Mouse (Mus musculus) hematopoietic multipotent progenitor cell, adult 10-12 weeks (in vitro differentiated cells): Measurements from ENCODE around the gene Tmc4. TPM values are rescaled to one million over a fixed set of nuclear protein-coding genes. Genes with fewer than 3 reads are reported as not detected.

Experiments used
- polyA plus RNA-seq: library from polyadenylated mRNA; stranded (reverse); fragments of >175 nt; gene quantifications from 2 replicates; pipeline ENCODE4 v1.2.3, GENCODE M21; 2012; ENCODE audit warnings: low replicate concordance

Tmc4 gene
- polyA plus RNA-seq, result 5.6 and 9.1 TPM in 2 replicates

DNA sequence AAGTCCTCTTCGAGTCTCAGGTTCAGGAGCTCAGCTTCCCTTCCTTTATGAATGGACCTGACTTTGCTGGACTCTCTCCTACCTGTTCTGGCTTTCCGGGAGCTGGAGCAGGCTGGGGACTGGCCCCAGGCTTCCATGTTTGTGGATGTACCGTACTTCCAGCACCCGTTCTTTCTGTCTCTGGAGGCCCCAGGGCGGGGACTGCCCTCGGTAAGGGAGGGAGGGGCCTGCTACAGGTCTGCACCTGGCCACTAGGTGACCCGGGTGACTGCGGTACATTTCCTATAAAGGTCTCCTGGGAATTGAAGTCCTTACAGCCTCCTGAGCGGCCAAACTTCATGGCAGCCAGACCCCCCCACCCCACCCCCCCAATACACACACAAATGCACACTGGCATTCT is at the start of gene Tmc4:
TSS of gene Tmc4 (minus strand) at position 212 of the 400 bp plus-strand sequence.

DNA sequence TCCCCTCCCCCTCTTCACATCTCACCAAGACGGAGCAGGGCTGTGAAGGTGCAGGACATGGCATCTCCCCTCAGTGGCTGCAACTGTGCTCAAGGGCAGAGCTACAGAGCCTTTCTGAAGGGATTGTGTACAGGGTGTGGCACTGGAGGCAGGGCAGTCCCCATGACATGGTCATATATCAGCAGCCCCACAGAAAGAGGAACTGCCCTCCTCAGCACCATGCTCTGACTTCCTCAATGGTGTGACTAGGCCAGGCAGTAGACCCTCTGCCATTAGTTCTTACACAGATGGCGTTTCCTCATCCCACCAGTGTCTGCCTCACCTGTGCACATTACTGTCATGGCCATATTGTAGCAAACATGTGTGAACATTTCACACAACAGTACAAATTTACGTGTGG is 42.9 kb upstream of the Tmc4 start, which contains the start of gene Pirb:
TSS of gene Pirb (minus strand) at position 124 of the 400 bp plus-strand sequence.

DNA sequence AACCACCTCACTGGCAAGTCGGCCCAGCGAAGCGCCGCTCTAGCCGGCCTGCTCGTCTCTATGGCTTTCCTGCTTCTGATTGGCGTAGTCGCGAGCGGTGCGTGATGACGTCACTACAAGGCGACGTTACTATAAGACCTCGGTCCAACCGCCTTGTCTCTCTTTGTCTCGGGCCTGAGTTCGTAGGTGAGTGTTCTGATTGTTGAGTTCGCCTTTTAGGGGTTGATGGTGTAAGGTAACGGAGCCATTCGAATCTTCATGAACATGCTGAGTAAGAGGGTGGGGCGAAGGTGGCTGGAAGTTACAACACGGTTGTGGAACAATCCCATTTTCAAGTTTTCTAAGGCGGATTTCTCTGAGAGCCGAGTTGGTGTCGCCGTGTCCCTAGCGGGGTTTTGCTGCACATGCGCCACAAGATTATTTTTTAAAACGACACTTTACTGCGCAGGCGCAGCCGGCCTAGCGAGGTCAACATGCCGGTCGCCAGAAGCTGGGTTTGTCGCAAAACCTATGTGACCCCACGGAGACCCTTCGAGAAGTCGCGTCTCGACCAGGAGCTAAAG is 26.6 kb upstream of the Tmc4 start, which contains the start of gene Rps9:
TSS of gene Rps9 (plus strand) at position 115 of the 563 bp plus-strand sequence.

DNA sequence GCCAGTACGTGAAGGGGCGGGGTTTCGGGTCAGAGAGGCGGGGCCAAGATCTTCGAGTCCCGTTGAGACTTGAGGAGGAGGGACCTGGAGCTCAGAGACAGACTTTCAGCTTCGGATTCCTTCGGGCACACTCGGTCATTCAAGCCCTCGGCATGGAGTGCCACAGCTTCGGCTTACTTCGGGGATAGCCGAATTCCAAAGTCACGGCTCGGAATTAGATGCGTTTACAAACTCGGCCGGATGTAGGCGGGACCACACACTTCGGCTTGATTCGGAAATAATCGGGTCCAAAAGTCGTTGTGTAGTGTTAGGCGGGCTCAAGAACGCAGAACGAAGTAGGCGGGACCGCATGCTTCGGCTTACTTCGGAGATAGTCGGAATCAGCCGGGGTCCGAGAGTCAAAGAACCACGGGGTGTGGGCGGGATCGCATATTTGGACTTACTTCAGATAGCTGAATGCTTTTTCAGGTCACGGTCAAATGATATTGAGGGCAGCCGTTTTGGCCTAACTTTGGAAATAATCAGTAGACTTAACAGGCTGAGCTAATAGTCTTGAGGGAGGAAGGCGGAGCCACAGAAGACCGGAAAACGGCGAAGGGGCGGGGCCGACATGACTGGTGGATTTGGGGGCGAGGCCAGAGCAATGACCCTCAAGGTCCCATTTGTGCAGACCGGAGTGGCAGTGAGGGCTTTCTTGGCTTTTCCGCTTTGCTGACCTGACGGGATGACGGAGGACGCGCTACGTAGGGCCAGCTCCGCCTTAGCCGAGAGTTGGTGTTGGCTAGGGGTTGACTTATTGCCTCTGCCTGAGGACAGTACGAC is 15.8 kb upstream of the Tmc4 start, which contains the start of gene Mboat7:
TSS of gene Mboat7 (minus strand) at position 537 of the 822 bp plus-strand sequence.

DNA sequence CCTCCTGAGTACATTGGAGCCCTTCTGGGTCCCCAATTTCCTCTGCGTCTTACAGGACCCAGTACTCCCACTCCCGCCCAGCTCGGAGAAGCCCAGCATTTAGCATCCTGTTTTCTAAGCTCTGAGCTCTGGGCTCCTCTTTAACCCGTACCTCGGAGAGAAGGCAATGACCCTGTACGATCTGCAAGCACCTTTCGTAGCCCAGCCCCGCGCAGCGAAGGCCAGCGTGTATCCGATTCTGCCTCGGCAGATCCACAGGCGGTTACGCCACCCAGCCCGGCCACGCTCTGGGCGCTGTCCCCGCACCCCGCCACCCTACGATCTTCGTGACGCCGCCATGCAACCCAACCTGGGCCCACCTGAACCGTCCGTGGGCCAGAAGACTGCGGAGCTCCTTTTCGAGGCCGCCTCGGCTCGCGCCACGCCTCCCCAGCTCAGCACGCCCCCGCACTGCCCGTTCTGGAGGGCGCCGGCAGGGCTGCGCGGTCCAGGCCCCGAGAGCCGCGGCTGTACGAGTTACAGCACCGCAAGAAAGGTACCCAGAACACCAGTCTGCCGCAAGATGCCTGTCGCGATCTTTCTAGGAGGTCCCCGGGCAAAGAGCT is 15.1 kb upstream of the Tmc4 start, which contains the start of gene Tsen34:
TSS of gene Tsen34 (plus strand) at position 482 of the 605 bp plus-strand sequence.

DNA sequence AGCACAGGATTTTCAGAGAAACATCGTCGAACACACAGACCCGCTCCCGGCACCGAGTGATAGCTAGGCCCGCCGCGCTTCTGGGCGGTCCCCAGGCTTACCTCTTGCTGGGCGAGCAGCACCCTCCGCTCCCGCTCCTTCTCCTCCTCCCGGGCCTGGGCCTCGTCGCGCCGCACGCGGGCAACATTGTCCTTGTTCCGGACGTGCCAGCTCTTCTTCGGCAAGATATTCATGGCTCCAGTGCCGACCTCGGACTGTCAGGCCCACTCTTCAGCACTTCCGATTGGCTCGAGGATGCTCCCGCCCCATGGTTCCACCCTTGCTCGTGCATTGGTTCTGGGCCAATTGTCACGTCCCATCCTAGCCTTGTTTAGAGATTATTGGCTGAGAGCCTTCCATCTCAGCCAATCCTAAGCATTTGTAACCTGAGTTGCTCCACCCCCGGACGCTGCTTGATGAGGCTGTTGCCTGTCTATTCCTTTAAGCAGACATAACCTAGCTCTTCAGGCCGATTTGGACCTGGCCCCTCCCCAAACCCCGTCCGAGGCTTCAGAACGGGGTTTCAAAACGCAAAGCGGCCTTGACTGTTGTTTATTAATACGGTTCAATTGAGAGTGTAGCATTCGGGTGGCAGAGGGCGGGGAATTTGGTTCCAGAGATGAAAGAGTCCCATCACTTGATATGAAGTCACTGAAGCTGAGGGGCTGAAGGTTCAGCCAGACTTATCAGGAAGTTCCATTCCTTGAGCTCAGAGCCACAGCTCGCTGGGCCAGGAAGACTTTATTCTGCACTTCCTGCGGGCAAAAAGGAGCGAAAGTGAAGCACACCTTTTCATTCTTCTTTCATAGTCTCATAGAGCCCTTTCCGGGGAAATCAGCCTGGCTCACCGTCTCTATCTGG is 11.9 kb downstream of the Tmc4 start, which contains the start of gene Leng1:
TSS of gene Leng1 (minus strand) at position 626 of the 900 bp plus-strand sequence.

DNA sequence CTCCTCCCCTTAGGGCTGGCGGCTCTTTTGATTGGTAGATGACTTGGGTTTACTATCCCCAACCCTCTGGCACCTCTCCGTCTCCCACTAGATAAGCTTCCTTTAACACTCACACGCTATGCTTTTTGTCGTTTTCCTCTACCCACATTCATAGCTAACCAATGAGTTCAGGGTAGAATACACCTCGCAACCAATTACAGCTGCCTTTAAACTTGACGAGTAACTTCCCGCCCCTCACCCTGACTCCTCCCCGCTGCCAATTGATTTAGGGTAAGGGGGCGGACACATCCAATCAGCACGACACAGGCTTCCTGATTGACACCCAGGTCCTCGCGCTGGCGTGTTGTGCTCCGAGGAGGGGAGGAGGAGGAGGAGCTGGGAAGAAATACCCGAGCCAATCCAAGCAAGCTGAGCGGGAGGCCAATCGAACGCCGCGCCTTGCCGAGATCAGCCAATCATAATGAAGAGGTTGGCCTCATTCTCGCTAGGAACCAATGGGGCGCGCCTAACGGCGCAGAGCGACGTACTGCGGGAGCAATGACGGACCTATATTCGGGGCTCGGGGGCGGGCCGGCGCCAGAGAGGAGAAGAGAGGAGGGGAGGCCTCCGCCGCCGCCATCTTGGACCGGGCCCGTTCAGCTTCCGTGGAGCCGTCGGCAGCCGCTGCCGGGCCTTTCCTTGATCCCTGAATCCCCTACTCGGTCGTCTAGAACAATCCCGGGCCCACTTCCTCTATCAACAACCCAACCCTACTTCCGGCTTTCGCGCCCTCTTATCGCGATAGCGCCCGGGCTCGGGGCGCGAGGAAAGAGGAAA is 32.5 kb downstream of the Tmc4 start, which contains the start of gene Cnot3:
TSS of gene Cnot3 (plus strand) at position 597 of the 816 bp plus-strand sequence.

DNA sequence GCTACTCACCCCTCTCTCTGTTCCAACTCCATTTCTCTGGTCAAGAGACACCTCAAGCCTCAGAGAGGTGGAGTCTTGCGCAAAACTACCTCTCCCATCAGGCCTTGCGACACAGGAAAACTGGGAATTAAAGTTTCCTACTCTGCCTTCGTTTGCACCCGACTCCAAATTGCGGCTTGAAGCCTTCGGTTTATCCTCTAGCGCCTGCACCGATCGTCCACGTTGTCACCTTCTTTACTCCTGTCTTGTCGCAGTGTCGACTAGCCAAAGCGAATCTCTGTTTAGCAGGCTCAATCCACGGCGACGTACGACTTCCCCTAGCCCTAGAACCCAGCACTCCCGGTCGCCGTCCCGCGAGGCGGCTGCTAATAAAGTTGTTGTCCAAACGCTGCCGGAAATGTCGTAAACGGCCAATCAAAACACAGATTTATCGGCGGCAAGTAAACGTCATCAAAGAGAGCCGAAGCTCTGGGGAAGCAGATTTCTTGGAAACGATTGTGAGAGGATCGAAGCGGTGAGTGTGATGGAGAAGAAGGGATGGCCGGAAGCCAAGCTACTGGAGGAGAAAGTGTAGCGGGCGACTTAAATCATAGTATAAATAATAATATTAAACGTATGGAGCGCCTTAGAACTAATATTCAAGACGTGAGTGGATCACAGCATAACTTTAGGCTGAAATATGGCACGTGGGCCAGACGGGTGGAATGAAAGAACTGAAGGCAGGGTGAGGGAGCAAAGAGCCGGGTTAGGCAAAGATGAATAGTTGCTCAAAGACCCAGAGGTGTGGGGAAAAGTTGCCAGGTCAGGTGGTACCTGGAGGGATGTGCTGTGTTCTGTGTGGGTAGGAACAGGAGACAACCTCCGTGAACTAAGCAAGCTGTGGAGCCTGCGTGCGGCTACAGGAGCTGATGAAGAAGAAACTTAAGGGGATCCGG is 47.5 kb downstream of the Tmc4 start, which contains the start of the genes Tfpt and Prpf31:
TSS of gene Tfpt (minus strand) at position 387 of the 935 bp plus-strand sequence.
TSS of gene Prpf31 (plus strand) at position 443 of the 935 bp plus-strand sequence.

DNA sequence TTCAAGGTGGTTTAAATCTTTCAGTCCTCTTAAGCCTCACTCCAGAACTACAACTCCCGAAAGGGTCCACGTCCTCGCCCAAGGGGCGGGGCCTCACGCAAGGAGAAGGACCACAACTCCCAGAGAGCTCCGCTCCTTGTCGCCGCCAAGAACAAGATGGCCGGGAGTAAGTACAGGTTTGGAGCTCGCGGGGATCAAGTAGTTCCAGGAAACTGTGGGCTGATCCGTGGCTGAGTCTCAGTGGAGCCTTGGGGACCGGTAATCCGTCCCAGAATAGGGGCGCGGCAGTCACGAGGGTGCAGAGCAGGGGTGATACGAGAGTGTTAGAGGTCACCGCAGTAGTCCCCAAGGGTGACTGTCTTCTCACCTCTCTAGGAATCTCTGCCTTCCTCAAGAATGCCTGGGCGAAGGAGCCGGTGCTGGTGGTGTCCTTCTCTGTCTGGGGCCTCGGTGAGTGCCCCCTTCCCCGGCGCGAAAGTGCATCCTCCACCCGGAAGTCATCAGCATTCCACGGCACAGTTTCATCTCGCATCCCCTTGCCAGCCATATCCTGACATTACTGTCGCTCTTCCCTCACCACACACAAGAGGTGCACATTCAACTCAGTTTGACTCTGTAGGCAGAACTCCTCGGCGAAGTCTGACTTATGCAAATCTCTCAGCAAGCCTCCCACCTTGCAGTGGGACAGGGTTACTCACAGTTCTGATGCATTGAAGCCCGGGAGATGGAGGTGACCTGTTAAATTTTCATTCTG is 59.9 kb downstream of the Tmc4 start, which contains the start of gene Ndufa3:
TSS of gene Ndufa3 (plus strand) at position 132 of the 754 bp plus-strand sequence.

DNA sequence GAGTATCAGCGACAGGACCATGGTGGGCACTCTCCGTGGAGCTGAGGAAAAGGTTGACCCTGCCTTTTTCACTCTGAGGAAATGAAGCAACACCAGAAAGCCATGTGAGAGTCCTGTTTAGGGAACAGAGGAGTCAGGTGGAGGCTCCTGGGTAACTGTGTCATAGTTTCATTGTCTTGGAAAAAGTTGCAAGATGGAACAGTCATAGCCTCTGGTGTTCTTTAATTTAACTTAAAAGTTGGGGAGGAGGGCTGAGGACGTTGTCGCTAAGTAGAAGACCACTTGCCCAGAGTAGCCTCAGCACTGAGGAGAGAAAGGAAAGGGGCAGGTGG is 61.3 kb downstream of the Tmc4 start, which contains the start of gene Oscar:
TSS of gene Oscar (minus strand) at position 101 of the 332 bp plus-strand sequence.

Other genes with a start within 250 kb of the Tmc4 start
- gene Tarm1, start 174.9 kb downstream of the Tmc4 start, polyA plus RNA-seq, result 0.34 and 0.93 TPM in 2 replicates
- gene Oscar, start 61.4 kb downstream of the Tmc4 start, polyA plus RNA-seq, result not detected in 2 replicates
- 27.0 and 40.6 TPM in 2 replicates for gene Ndufa3, start 60.2 kb downstream of the Tmc4 start, polyA plus RNA-seq
- 20.6 and 34.3 TPM in 2 replicates for gene Tfpt, start 47.6 kb downstream of the Tmc4 start, polyA plus RNA-seq
- 11.3 and 22.6 TPM in 2 replicates for gene Prpf31, start 47.6 kb downstream of the Tmc4 start, polyA plus RNA-seq
- 337 and 537 TPM in 2 replicates for gene Cnot3, start 32.3 kb downstream of the Tmc4 start, polyA plus RNA-seq
- gene Leng1, start 11.7 kb downstream of the Tmc4 start, polyA plus RNA-seq, result 12.3 and 12.7 TPM in 2 replicates
- 53.9 and 185 TPM in 2 replicates for gene Tsen34, start 15.3 kb upstream of the Tmc4 start, polyA plus RNA-seq
- 125 and 266 TPM in 2 replicates for gene Mboat7, start 16.0 kb upstream of the Tmc4 start, polyA plus RNA-seq
- 144 and 1,440 TPM in 2 replicates for gene Rps9, start 26.4 kb upstream of the Tmc4 start, polyA plus RNA-seq
- gene Pirb, start 42.8 kb upstream of the Tmc4 start, polyA plus RNA-seq, result 24.2 and 41.3 TPM in 2 replicates
- 0.24 and 0.38 TPM in 2 replicates for gene Gm15448, start 148.1 kb upstream of the Tmc4 start, polyA plus RNA-seq
- gene Pira2, start 167.5 kb upstream of the Tmc4 start, polyA plus RNA-seq, result 2.6 and 2.7 TPM in 2 replicates
- 3.0 and 5.9 TPM in 2 replicates for gene Gm14548, start 220.6 kb upstream of the Tmc4 start, polyA plus RNA-seq
- gene Lilra6, start 237.9 kb upstream of the Tmc4 start, polyA plus RNA-seq, result 3.2 and 5.7 TPM in 2 replicates